Mouse (Mus musculus): ENCODE results near the gene Bloc1s1. TPM values are rescaled to one million over a fixed set of nuclear protein-coding genes. Genes with fewer than 3 reads are reported as not detected.
A peak's percentile ranks its signal among the peaks of the same experiment; 100 is the strongest.

Bloc1s1 gene
- total RNA-seq, 2 experiments from 2014 or later: 81.4 to 86.2 TPM

- no peak for DNase-seq (ENCODE audit: low spot score in 2 of 2)
- intact Hi-C loops (cut with DNase I): no loop called here
Observed at GRCm38 (mm10) chr10:128933976-128934721, 10.3 kb upstream of the Bloc1s1 start.

GRCm38 (mm10) chr10:128933574-128933973 is 9.7 kb upstream of the Bloc1s1 start, which contains the start of gene Itga7:
Gene Itga7 (plus strand): TSS chr10:128933818.
- intact Hi-C loops (cut with DNase I): no loop called here
- DNase-seq (ENCODE audit: low spot score in 2 of 2): no peak

- intact Hi-C loops (cut with DNase I): no loop called here
- DNase-seq (ENCODE audit: low spot score in 2 of 2): no peak
Observed at GRCm38 (mm10) chr10:128931441-128931840, 7.6 kb upstream of the Bloc1s1 start.

GRCm38 (mm10) chr10:128929638-128930378 is 6.0 kb upstream of the Bloc1s1 start:
- no peak for DNase-seq (ENCODE audit: low spot score in 2 of 2)
- intact Hi-C loops (cut with DNase I): no loop called here

GRCm38 (mm10) chr10:128928356-128928755 is 4.5 kb upstream of the Bloc1s1 start:
- DNase-seq (ENCODE audit: low spot score in 2 of 2): peak in 1 of 2 experiments; percentile 25

GRCm38 (mm10) chr10:128923013-128923691 is 683 bp downstream of the Bloc1s1 start:
- intact Hi-C loops (cut with DNase I): loop anchor here (5.0 kb wide), 1 partner anchor 54 kb away; no protein-coding TSS in a partner anchor
- peak; percentile 92 to 97 for DNase-seq (ENCODE audit: low spot score in 2 of 2)

More at GRCm38 (mm10) chr10:128928356-128928755, 4.5 kb upstream of the Bloc1s1 start:
- intact Hi-C loops (cut with DNase I): no loop called here

GRCm38 (mm10) chr10:128922822-128923012 is 1.1 kb downstream of the Bloc1s1 start, which contains the start of gene Rdh5:
Gene Rdh5 (minus strand): TSS chr10:128922888.
- intact Hi-C loops (cut with DNase I): loop anchor here (5.0 kb wide), 1 partner anchor 55 kb away; no protein-coding TSS in a partner anchor
- DNase-seq (ENCODE audit: low spot score in 2 of 2): no peak

- intact Hi-C loops (cut with DNase I): loop anchor here (5.0 kb wide), 1 partner anchor 55 kb away; no protein-coding TSS in a partner anchor
- peak in 1 of 2 experiments; percentile 44 for DNase-seq (ENCODE audit: low spot score in 2 of 2)
Observed at GRCm38 (mm10) chr10:128921883-128922821, 1.7 kb downstream of the Bloc1s1 start.

- intact Hi-C loops (cut with DNase I): loop anchor here (5.0 kb wide), 1 partner anchor 56 kb away; no protein-coding TSS in a partner anchor
- no peak for DNase-seq (ENCODE audit: low spot score in 2 of 2)
Observed at GRCm38 (mm10) chr10:128921251-128921650, 2.6 kb downstream of the Bloc1s1 start.

GRCm38 (mm10) chr10:128920736-128921161 is 3.1 kb downstream of the Bloc1s1 start:
- intact Hi-C loops (cut with DNase I): loop anchor here (5.0 kb wide), 1 partner anchor 57 kb away; no protein-coding TSS in a partner anchor
- no peak for DNase-seq (ENCODE audit: low spot score in 2 of 2)

- DNase-seq (ENCODE audit: low spot score in 2 of 2): no peak
- intact Hi-C loops (cut with DNase I): loop anchor here (5.0 kb wide), 1 partner anchor 57 kb away; no protein-coding TSS in a partner anchor
Observed at GRCm38 (mm10) chr10:128919966-128920365, 3.9 kb downstream of the Bloc1s1 start.

- peak in 1 of 2 experiments; percentile 64 for DNase-seq (ENCODE audit: low spot score in 2 of 2)
- intact Hi-C loops (cut with DNase I): no loop called here
Observed at GRCm38 (mm10) chr10:128919203-128919631, 4.6 kb downstream of the Bloc1s1 start.

- DNase-seq (ENCODE audit: low spot score in 2 of 2): peak in 1 of 2 experiments; percentile 60
- intact Hi-C loops (cut with DNase I): no loop called here
Observed at GRCm38 (mm10) chr10:128918246-128918645, 5.6 kb downstream of the Bloc1s1 start.

GRCm38 (mm10) chr10:128917400-128917799 is 6.4 kb downstream of the Bloc1s1 start:
- intact Hi-C loops (cut with DNase I): no loop called here
- no peak for DNase-seq (ENCODE audit: low spot score in 2 of 2)

- intact Hi-C loops (cut with DNase I): no loop called here
- no peak for DNase-seq (ENCODE audit: low spot score in 2 of 2)
Observed at GRCm38 (mm10) chr10:128916665-128917064, 7.2 kb downstream of the Bloc1s1 start.

- DNase-seq (ENCODE audit: low spot score in 2 of 2): no peak
- intact Hi-C loops (cut with DNase I): no loop called here
Observed at GRCm38 (mm10) chr10:128915550-128915949, 8.3 kb downstream of the Bloc1s1 start.

GRCm38 (mm10) chr10:128913696-128914095 is 10.1 kb downstream of the Bloc1s1 start:
- intact Hi-C loops (cut with DNase I): no loop called here
- no peak for DNase-seq (ENCODE audit: low spot score in 2 of 2)

GRCm38 (mm10) chr10:128913219-128913618 is 10.6 kb downstream of the Bloc1s1 start:
- intact Hi-C loops (cut with DNase I): no loop called here
- DNase-seq (ENCODE audit: low spot score in 2 of 2): peak; percentile 89 to 93

- no peak for DNase-seq (ENCODE audit: low spot score in 2 of 2)
- intact Hi-C loops (cut with DNase I): no loop called here
Observed at GRCm38 (mm10) chr10:128912791-128913190, 11.0 kb downstream of the Bloc1s1 start.

Measured in left cerebral cortex, postnatal 25 days (tissue).